Mouse (Mus musculus) hindbrain, embryonic 12.5 days (tissue): ENCODE measurements around the gene Cbfa2t3. TPM values are rescaled to one million over a fixed set of nuclear protein-coding genes. Genes with fewer than 3 reads are reported as not detected.
"Not testable (repeated sequence)": the region's sequence is repeated elsewhere in the genome, so short reads cannot be mapped to it uniquely, and the experiment has no call there.

Experiments used
- ATAC-seq: fragments of 200-750 bp; cut with Nextera tagmentation; 2 replicates; pipeline ENCODE4 v1.8.0; 2017; ENCODE audit warnings: moderate TSS enrichment; ENCODE audit not compliant: low FRiP score
- H3K27ac ChIP-seq: fragments of 300-500 bp; sonication (generic); 2 replicates; pipeline ENCODE4 v1.5.1; 2016; ENCODE audit warnings: mild to moderate bottlenecking
- H3K27me3 ChIP-seq: fragments of 300-500 bp; sonication (generic); 2 replicates; pipeline ENCODE4 v1.6.1; 2016; ENCODE audit warnings: mild to moderate bottlenecking
- H3K36me3 ChIP-seq: fragments of 300-500 bp; sonication (generic); 2 replicates; pipeline ENCODE4 v1.6.1; 2016; ENCODE audit warnings: mild to moderate bottlenecking
- H3K4me1 ChIP-seq: fragments of 300-500 bp; sonication (generic); 2 replicates; pipeline ENCODE4 v1.6.1; 2016
- H3K4me2 ChIP-seq: fragments of 300-500 bp; sonication (generic); replicated peaks from 2 replicates; pipeline ENCODE4 v1.6.1; 2016; ENCODE audit warnings: mild to moderate bottlenecking
- H3K4me3 ChIP-seq: fragments of 300-500 bp; sonication (generic); 2 replicates; pipeline ENCODE4 v1.5.1; 2016; ENCODE audit warnings: mild to moderate bottlenecking
- H3K9ac ChIP-seq: fragments of 300-500 bp; sonication (generic); 2 replicates; pipeline ENCODE4 v1.6.1; 2016; ENCODE audit warnings: mild to moderate bottlenecking, moderate library complexity
- H3K9me3 ChIP-seq: fragments of 300-500 bp; sonication (generic); replicated peaks from 2 replicates; pipeline ENCODE4 v1.6.1; 2016; ENCODE audit warnings: mild to moderate bottlenecking
- WGBS: fragments of 180-500 bp; shearing (Covaris S2); methylation state at CpG from one replicate; pipeline ENCODE4 v1.1.7; 2016; 5-methylcytosine and 5-hydroxymethylcytosine counted together
- polyA plus RNA-seq: library from polyadenylated mRNA; unstranded; fragments of >200 nt; fragmentation: Nextera tagmentation; extraction: Ambion mirVana; gene quantifications from 2 replicates; pipeline ENCODE4 v1.2.1, GENCODE M21; 2016

Gene Cbfa2t3
- polyA plus RNA-seq, 1 experiment from 2014 or later: 17.1 TPM

DNA sequence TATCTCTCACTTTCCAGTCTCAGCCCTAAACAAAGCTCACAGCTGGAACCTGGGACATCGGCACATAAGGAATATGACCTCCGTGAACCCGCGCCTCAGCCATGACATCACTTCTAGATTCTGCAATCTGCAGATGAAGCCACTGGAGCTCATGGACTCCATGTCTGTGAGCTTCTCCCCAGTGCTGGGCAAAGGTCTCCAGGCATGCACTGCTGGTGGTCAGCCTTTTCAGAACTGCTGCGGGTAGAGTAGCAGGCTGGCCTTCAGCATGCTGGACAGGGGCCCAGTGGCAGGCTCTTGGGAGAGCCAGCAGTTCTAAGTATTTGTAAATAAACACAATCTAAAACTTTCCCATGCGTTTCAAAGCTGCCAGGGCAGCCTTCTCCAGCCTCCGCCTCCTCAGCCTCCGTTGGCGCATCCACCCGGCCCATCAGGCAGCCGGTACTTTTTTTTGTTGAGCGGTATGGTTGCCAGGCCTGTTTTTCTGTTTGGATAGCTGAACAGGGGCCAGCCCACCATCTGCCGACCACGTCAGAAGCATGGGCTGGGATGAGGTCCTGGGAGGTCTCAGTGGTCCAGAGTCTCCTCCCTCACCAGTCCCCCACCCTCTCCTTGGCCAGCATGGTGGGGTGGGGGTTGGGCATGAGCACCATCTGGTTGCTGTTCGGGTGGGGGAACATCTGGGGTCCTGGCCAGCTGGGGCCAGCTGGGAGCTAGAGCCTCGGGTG is 59.2 kb downstream of the Cbfa2t3 start:
- Histone ChIP-seq H3K36me3 (peaks cover 55% of the 10 kb centered on the region), H3K27ac (peak overlapping the region; percentile 73), H3K4me3 (no peak overlapping the region), H3K4me1 (peaks cover 35% of the 10 kb centered on the region), H3K4me2 (no peak overlapping the region), H3K9me3 (no peaks in the 10 kb centered on the region), H3K27me3 (peaks cover 2% of the 10 kb centered on the region; the same call in 1 of the 2 replicates), H3K9ac (no peak overlapping the region)
- whole genome bisulfite sequencing: 33% methylated on average over 16 of the region's 16 CpGs
- peak; percentile 55 for ATAC-seq

- no peak for ATAC-seq
- Histone ChIP-seq H3K9me3 (no peaks in the 10 kb centered on the region), H3K4me1 (peaks cover 35% of the 10 kb centered on the region), H3K9ac (0 out of 2 replicates have a peak overlapping the region, but pooled peaks have one; percentile 23), H3K36me3 (peaks cover 65% of the 10 kb centered on the region), H3K4me2 (no peak overlapping the region), H3K27ac (peak overlapping the region; percentile 73; the same call in 1 of the 2 replicates), H3K4me3 (no peak overlapping the region), H3K27me3 (peaks cover 3% of the 10 kb centered on the region; the same call in 1 of the 2 replicates)
- WGBS: 64% methylated on average over 16 of the region's 16 CpGs
These were observed 60.3 kb downstream of the Cbfa2t3 start for GRCm38 (mm10) chr8:122638601-122639000.

DNA sequence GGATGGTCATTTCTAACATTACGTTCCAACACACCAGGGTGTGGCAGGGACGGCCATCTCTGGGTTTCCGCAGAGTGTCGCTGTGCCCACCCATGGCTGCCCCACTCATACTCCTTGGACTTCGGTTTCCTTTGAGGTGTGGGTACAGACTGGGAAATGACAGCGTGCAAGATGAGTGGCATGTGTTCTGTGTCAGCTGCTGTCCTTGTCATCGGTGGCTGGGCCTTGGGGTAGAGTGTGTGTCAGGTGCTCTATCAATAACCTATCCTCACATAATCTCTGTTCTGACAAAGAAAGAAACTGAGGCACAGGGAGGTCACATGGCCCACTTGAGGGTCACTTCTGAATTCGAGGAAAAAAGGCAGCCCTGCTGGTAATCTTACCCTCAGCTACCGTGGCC is 61.7 kb downstream of the Cbfa2t3 start:
- H3K27me3 ChIP-seq: peaks cover 3% of the 10 kb centered on the region; the same call in 1 of the 2 replicates

DNA sequence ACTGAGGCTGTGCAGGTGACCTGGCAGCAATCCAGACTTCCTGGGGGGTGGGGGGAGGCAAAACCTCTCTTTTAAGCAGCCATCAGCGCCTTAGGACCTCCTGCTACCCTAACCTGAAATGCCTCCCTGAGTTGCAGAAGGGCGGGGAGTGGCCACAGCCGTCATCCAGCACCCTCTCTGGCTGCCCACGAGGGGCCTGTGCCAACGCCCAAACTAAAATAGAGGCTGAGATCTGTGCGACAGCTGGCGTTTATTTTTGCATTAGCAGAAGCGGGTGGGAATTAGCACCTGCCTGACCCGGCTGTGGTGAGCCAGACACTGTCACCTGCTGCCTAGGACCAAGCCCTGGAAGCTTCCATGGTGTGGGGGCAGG is 62.1 kb downstream of the Cbfa2t3 start:
- 75% methylated on average over 9 of the region's 9 CpGs for WGBS
- H3K4me3 ChIP-seq: no peak overlapping the region
- peaks cover 35% of the 10 kb centered on the region for H3K4me1 ChIP-seq
- H3K36me3 ChIP-seq: peaks cover 70% of the 10 kb centered on the region
- no peak overlapping the region for H3K9ac ChIP-seq
- H3K9me3 ChIP-seq: no peaks in the 10 kb centered on the region
- H3K27ac ChIP-seq: no peak overlapping the region
- no peak overlapping the region for H3K4me2 ChIP-seq
- H3K27me3 ChIP-seq: peaks cover 3% of the 10 kb centered on the region; the same call in 1 of the 2 replicates
- ATAC-seq: no peak

More for the DNA sequence above, 61.7 kb downstream of the Cbfa2t3 start:
- Histone ChIP-seq H3K9ac (no peak overlapping the region), H3K27ac (no peak overlapping the region), H3K9me3 (no peaks in the 10 kb centered on the region), H3K4me2 (no peak overlapping the region), H3K36me3 (peaks cover 72% of the 10 kb centered on the region), H3K4me3 (no peak overlapping the region), H3K4me1 (peaks cover 35% of the 10 kb centered on the region)
- no peak for ATAC-seq
- 87% methylated on average over 9 of the region's 9 CpGs for WGBS

DNA sequence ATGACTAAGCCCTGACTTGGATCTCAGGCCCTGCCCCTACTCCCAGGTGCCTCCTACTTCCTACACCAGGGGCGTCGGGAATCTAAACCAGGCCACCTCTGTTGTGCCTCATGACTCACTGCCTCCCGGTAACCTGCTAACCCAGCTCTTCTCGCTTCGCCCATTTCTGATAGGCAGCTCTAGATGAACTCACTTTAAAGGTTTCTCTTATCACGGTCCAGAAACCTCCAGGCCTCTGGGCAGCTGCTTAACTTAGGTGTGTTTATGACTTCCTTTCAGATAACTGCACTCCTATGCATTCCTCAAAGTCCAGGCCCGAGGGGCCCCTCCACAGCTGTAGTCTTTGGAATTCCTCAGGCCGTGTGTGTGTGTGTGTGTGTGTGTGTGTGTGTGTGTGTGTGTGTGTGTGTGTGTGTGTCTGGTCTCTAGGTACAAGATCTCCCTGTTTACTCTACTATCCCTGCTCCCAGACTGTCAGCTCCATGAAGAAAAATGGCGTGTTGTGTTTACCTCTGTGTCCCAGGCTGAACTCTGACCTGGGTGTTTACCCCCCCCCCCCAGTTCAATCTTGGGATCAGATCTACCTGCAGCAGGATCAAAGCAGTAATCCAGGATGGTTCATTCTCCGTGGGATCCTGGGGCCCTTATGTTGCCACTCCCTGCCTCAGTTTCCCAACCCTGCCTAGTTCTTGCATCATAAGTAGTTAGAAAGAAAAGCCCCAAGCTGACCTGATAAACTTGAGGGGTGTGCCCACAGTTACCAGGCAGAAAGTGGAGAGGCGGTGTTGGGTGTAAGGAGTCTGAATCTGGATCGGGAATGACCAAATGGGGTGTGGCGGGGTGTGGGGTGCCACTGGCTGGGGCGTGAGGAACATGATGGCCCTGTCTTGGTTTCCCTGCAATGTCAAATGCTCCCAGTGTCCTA is 62.8 kb downstream of the Cbfa2t3 start:
- H3K4me1 ChIP-seq: peaks cover 31% of the 10 kb centered on the region
- peaks cover 3% of the 10 kb centered on the region; the same call in 1 of the 2 replicates for H3K27me3 ChIP-seq
- no peak for ATAC-seq
- 73% methylated on average over 14 of the region's 14 CpGs for WGBS
- no peak overlapping the region for H3K27ac ChIP-seq
- H3K9ac ChIP-seq: no peak overlapping the region
- no peaks in the 10 kb centered on the region for H3K9me3 ChIP-seq
- no peak overlapping the region for H3K4me2 ChIP-seq
- H3K4me3 ChIP-seq: no peak overlapping the region
- peaks cover 67% of the 10 kb centered on the region for H3K36me3 ChIP-seq

- no peaks in the 10 kb centered on the region for H3K9me3 ChIP-seq
- H3K9ac ChIP-seq: no peak overlapping the region
- no peak overlapping the region for H3K4me2 ChIP-seq
- WGBS: 93% methylated on average over 14 of the region's 14 CpGs
- H3K27me3 ChIP-seq: peaks cover 7% of the 10 kb centered on the region; the same call in 1 of the 2 replicates
- no peak for ATAC-seq
- peaks cover 13% of the 10 kb centered on the region; the same call in 1 of the 2 replicates for H3K4me1 ChIP-seq
- no peak overlapping the region for H3K4me3 ChIP-seq
- H3K36me3 ChIP-seq: peaks cover 60% of the 10 kb centered on the region
- no peak overlapping the region for H3K27ac ChIP-seq
These were observed 65.7 kb downstream of the Cbfa2t3 start for GRCm38 (mm10) chr8:122633205-122633604.

DNA sequence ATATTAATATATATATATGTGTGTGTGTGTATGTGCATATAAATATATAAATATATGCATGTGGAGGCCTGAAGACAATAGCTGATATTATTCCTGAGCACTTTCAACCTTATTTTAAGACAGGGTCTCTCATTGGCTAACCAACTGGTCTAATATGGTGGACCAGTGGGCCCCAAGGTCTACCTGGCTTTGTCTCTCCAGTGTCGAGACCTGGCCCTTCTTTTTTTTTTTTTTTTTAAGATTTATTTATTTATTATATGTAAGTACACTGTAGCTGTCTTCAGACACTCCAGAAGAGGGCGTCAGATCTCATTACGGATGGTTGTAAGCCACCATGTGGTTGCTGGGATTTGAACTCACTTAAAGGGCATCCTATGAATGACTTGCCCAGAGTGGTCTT is 66.8 kb downstream of the Cbfa2t3 start:
- not testable (repeated sequence) for H3K9me3 ChIP-seq, ATAC-seq, H3K27ac ChIP-seq, H3K9ac ChIP-seq, H3K27me3 ChIP-seq, H3K4me3 ChIP-seq, H3K4me2 ChIP-seq
- Histone ChIP-seq H3K4me1 (peaks cover 12% of the 10 kb centered on the region; the same call in 1 of the 2 replicates), H3K36me3 (peaks cover 51% of the 10 kb centered on the region)
- WGBS: 67% methylated on average over 3 of the region's 3 CpGs

GRCm38 (mm10) chr8:122630696-122631095 is 68.2 kb downstream of the Cbfa2t3 start:
- no peak overlapping the region for H3K27ac ChIP-seq
- H3K9me3 ChIP-seq: no peaks in the 10 kb centered on the region
- WGBS: 51% methylated on average over 22 of the region's 22 CpGs
- H3K4me1 ChIP-seq: peaks cover 12% of the 10 kb centered on the region; the same call in 1 of the 2 replicates
- no peak for ATAC-seq
- H3K9ac ChIP-seq: no peak overlapping the region
- H3K36me3 ChIP-seq: peaks cover 43% of the 10 kb centered on the region
- H3K27me3 ChIP-seq: peaks cover 7% of the 10 kb centered on the region; the same call in 1 of the 2 replicates
- H3K4me2 ChIP-seq: peak overlapping the region; percentile 24; the same call in 1 of the 2 replicates
- H3K4me3 ChIP-seq: no peak overlapping the region

GRCm38 (mm10) chr8:122629388-122629787 is 69.5 kb downstream of the Cbfa2t3 start:
- Histone ChIP-seq H3K4me3 (no peak overlapping the region), H3K4me2 (no peak overlapping the region), H3K4me1 (peaks cover 11% of the 10 kb centered on the region; the same call in 1 of the 2 replicates), H3K27me3 (peaks cover 5% of the 10 kb centered on the region; the same call in 1 of the 2 replicates), H3K9ac (no peak overlapping the region), H3K36me3 (peaks cover 30% of the 10 kb centered on the region), H3K9me3 (no peaks in the 10 kb centered on the region), H3K27ac (no peak overlapping the region)
- ATAC-seq: no peak
- 18% methylated on average over 10 of the region's 10 CpGs for WGBS

- H3K4me3 ChIP-seq: no peak overlapping the region
- H3K36me3 ChIP-seq: peaks cover 12% of the 10 kb centered on the region; the same call in 1 of the 2 replicates
- no peak overlapping the region for H3K27ac ChIP-seq
- H3K9me3 ChIP-seq: no peaks in the 10 kb centered on the region
- no peak overlapping the region for H3K4me2 ChIP-seq
- H3K4me1 ChIP-seq: peaks cover 12% of the 10 kb centered on the region; the same call in 1 of the 2 replicates
- no peak overlapping the region for H3K9ac ChIP-seq
- peaks cover 5% of the 10 kb centered on the region; the same call in 1 of the 2 replicates for H3K27me3 ChIP-seq
- ATAC-seq: no peak
- 77% methylated on average over 2 of the region's 2 CpGs for WGBS
These were observed 72.0 kb downstream of the Cbfa2t3 start for GRCm38 (mm10) chr8:122626896-122627295.

- peaks cover 11% of the 10 kb centered on the region; the same call in 1 of the 2 replicates for H3K4me1 ChIP-seq
- peaks cover 5% of the 10 kb centered on the region; the same call in 1 of the 2 replicates for H3K27me3 ChIP-seq
- ATAC-seq: no peak
- no peak overlapping the region for H3K4me2 ChIP-seq
- no peak overlapping the region for H3K4me3 ChIP-seq
- peaks cover 10% of the 10 kb centered on the region; the same call in 1 of the 2 replicates for H3K36me3 ChIP-seq
- no peak overlapping the region for H3K9ac ChIP-seq
- no peaks in the 10 kb centered on the region for H3K9me3 ChIP-seq
- 82% methylated on average over 9 of the region's 9 CpGs for WGBS
- H3K27ac ChIP-seq: no peak overlapping the region
These were observed 73.1 kb downstream of the Cbfa2t3 start for GRCm38 (mm10) chr8:122625811-122626210.

GRCm38 (mm10) chr8:122624653-122625052 is 74.3 kb downstream of the Cbfa2t3 start:
- ATAC-seq: no peak
- Histone ChIP-seq H3K27me3 (no peaks in the 10 kb centered on the region), H3K4me1 (peaks cover 8% of the 10 kb centered on the region), H3K27ac (no peak overlapping the region), H3K4me2 (no peak overlapping the region), H3K36me3 (0 out of 2 replicates have a peak, but pooled peaks cover 3% of the 10 kb centered on the region), H3K9ac (no peak overlapping the region), H3K9me3 (no peaks in the 10 kb centered on the region), H3K4me3 (no peak overlapping the region)
- WGBS: 73% methylated on average over 5 of the region's 5 CpGs
